Mouse (Mus musculus): ENCODE results near the gene Pcsk5. TPM values are rescaled to one million over a fixed set of nuclear protein-coding genes. Genes with fewer than 3 reads are reported as not detected.
A peak's percentile ranks its signal among the peaks of the same experiment; 100 is the strongest.

Pcsk5 gene
- polyA plus RNA-seq, 1 experiment = 8.1 TPM

- no peak for DNase-seq (ENCODE audit: extremely low spot score in 1 of 2, low spot score in 1 of 2)
Measured at GRCm38 (mm10) chr19:17592790-17593189, 244.6 kb downstream of the Pcsk5 start.

DNA sequence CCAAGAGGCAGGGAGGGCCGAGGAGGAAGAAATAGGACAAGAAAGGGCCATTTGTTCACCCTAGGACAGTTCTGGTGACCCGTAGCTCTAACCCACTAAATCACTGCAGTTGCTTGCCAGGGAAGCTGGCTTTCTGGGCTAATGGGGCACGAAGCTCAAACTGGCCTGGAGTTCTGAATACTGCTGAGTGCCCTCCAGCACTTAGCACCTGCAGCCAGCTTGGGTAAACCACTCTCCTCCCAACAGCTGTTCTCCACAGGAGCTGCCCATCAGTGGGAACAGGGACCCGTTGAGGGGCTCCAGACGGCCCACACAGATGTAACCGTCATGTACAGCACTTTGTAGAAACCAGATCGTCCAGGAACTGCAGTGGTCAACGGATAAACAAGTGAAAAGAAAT lies 246.1 kb downstream of the Pcsk5 start:
- DNase-seq (ENCODE audit: extremely low spot score in 1 of 2, low spot score in 1 of 2) = no peak

DNA sequence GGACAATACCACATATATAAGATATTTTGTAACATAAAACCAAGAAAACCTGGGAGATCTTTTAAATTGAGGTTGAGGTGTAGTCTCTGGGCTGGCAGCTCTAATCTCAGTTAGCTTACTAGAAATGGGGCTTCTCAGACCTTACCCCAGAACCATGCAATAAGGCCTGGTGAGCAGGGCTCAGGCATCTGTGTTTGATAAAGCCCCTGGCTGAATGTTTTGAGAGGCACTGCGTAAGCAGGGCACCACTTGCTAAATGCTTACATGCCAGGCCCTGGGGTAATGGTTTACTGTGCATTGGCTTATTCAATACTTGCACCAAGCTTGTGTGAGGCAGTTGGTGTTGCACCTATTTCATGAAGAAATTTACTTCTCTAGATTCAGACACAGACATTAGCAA lies 247.1 kb downstream of the Pcsk5 start:
- no peak for DNase-seq (ENCODE audit: extremely low spot score in 1 of 2, low spot score in 1 of 2)

DNA sequence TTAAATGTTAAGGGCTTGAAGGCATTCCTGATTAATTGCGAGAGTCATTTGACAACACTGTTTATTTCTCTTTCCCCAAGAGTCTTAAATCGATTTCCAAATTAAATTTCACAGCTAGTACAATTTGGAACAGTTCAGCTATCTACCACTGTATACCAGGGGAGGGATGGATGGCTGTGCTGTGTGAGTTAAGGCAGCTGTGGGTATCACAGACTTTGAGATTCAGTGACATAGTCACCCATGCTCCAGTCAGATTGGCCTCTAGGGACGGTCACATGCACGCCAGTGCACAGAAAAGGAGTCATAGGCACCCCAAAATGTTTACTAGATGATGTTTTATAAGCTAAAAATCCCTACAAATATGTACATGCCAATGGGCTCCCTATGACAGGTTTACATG lies 260.0 kb downstream of the Pcsk5 start:
- DNase-seq (ENCODE audit: extremely low spot score in 1 of 2, low spot score in 1 of 2) = no peak

- no peak for DNase-seq (ENCODE audit: extremely low spot score in 1 of 2, low spot score in 1 of 2)
Measured at GRCm38 (mm10) chr19:17574564-17574963, 262.9 kb downstream of the Pcsk5 start.

DNA sequence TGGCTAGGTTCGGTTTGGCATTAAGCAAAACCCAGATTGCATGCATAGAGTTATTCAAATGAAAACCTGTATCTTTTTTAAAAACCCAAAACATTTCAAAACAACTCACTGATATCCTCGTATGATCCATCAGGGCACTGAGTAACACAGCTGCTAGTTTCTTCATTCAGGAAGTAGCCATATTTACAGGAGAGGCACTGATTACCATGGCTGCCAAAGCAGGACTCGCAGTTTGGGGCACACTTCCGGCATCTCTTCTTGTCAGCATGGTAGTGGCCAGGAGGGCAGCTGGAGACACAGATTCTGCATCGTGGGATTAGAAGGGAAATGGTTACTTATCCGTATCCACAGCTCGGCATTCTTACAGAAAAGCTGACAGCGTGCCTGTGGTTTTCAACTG lies 265.1 kb downstream of the Pcsk5 start:
- no peak for DNase-seq (ENCODE audit: extremely low spot score in 1 of 2, low spot score in 1 of 2)

DNA sequence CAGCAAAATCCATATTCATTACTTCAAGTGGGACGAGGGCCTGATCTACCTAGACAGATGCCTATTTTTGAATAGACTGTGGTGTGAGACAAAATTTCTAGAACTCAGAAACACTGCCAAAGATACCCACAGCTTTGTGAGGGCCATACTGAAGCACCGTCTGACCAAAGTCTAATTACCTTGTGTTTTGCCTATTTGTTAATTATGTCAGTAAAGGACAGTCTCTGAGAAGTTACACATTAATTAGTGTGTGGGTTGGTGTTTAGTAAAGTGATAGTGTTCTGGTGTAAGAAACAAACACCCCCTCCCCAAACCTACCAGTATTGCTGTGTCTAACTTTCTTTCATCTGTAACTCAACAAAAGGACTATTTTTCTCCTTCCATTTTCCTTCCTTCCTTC lies 266.5 kb downstream of the Pcsk5 start:
- no peak for DNase-seq (ENCODE audit: extremely low spot score in 1 of 2, low spot score in 1 of 2)

DNA sequence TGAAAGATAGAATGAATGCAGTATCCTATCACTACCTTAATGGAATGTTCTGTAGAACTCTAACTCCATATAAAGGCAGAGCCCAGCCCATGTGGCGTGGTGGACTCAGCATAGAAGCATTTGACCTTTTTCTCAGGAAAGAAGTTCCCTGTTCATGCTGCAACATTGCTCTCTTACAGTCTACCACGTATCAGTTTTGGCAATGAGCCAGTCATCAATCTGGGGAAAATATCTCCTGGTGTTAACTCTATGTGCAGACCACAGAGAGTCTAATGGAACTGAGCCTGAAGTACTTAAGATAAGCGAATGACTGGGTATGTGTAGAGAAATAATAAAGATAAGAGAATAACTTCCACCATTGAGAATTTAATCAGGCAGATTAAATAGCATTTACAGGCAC lies 270.2 kb downstream of the Pcsk5 start:
- no peak for DNase-seq (ENCODE audit: extremely low spot score in 1 of 2, low spot score in 1 of 2)

GRCm38 (mm10) chr19:17566097-17566496 lies 271.3 kb downstream of the Pcsk5 start:
- DNase-seq (ENCODE audit: extremely low spot score in 1 of 2, low spot score in 1 of 2) = peak in 1 of 2 experiments; percentile 4

- DNase-seq (ENCODE audit: extremely low spot score in 1 of 2, low spot score in 1 of 2) = no peak
Measured at GRCm38 (mm10) chr19:17558764-17559163, 278.7 kb downstream of the Pcsk5 start.

- DNase-seq (ENCODE audit: extremely low spot score in 1 of 2, low spot score in 1 of 2) = no peak
Measured at GRCm38 (mm10) chr19:17555159-17555558, 282.3 kb downstream of the Pcsk5 start.

- no peak for DNase-seq (ENCODE audit: extremely low spot score in 1 of 2, low spot score in 1 of 2)
Measured at GRCm38 (mm10) chr19:17554571-17554970, 282.9 kb downstream of the Pcsk5 start.

- DNase-seq (ENCODE audit: extremely low spot score in 1 of 2, low spot score in 1 of 2) = no peak
Measured at GRCm38 (mm10) chr19:17553396-17554100, 283.9 kb downstream of the Pcsk5 start.

- no peak for DNase-seq (ENCODE audit: extremely low spot score in 1 of 2, low spot score in 1 of 2)
Measured at GRCm38 (mm10) chr19:17528746-17529532, 308.5 kb downstream of the Pcsk5 start.

- DNase-seq (ENCODE audit: extremely low spot score in 1 of 2, low spot score in 1 of 2) = no peak
Measured at GRCm38 (mm10) chr19:17525558-17525957, 311.9 kb downstream of the Pcsk5 start.

GRCm38 (mm10) chr19:17514456-17514855 lies 323.0 kb downstream of the Pcsk5 start:
- no peak for DNase-seq (ENCODE audit: extremely low spot score in 1 of 2, low spot score in 1 of 2)

GRCm38 (mm10) chr19:17511283-17511682 lies 326.1 kb downstream of the Pcsk5 start:
- no peak for DNase-seq (ENCODE audit: extremely low spot score in 1 of 2, low spot score in 1 of 2)

DNA sequence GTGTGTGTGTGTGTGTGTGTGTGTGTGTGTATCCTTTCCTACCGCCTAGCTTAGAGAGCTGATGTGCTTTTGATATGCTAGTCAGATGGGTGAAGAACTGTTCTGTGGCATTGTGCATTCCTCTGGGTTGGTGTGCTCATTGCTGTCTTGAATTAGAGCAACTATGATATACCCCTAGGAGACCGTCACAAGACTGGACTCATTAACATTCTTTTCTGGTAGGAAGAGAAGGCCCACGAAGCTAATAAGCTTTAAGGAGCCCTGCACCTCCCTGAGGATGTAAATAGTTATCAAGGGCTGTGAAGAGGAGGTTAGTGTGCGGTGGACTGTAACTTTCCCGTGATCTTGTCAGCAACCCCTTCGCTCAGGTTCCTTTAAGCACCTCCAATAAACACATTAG lies 333.2 kb downstream of the Pcsk5 start:
- DNase-seq (ENCODE audit: extremely low spot score in 1 of 2, low spot score in 1 of 2) = no peak

- DNase-seq (ENCODE audit: extremely low spot score in 1 of 2, low spot score in 1 of 2) = no peak
Measured at GRCm38 (mm10) chr19:17498586-17499235, 338.7 kb downstream of the Pcsk5 start.

GRCm38 (mm10) chr19:17496131-17496530 lies 341.3 kb downstream of the Pcsk5 start:
- no peak for DNase-seq (ENCODE audit: extremely low spot score in 1 of 2, low spot score in 1 of 2)

DNA sequence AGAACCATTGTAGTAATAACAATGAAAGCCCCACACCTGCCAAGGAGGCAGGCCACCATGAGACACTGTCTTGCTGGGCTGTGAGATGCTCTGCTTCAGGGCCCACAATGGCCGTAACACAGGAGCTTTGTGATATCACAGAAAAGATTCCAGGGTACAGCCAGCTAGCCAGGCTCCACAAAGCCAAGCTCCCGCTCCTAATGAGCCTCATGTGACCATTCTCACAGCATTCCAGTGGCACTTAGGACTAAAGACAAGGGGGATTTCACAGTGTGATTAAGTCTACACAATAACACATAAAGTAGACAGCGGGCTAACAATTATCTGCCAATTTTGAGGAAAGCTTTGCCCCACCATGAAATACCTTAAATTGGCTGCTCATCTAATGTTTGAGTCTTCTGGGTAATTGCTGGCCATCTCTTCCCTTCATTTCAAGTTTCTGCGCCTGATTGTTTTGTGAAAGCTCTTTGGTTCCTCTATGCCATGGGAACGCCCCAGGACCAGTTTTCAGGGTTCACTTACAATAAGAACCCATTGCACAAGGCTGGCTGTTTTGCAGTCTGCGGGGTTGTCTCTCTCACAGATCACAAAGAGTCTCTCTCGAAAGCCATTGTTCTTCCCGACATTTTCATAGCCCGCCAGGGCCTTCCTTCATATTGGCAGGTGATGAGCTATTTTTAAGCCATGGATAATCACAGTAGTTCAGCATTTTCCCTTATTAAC lies 345.4 kb downstream of the Pcsk5 start:
- DNase-seq (ENCODE audit: extremely low spot score in 1 of 2, low spot score in 1 of 2) = no peak

All from frontal cortex, adult 2 months (tissue).